Mouse (Mus musculus): ENCODE measurements around the gene Pigc. TPM values are rescaled to one million over a fixed set of nuclear protein-coding genes. Genes with fewer than 3 reads are reported as not detected.

The Pigc gene
- polyA plus RNA-seq (2015; fragmentation: Illumina TruSeq; extraction: RNeasy Lipid Tissue Mini Kit (QIAGEN cat#74804); ENCODE audit: insufficient read depth, low replicate concordance): 40.6 TPM

DNA sequence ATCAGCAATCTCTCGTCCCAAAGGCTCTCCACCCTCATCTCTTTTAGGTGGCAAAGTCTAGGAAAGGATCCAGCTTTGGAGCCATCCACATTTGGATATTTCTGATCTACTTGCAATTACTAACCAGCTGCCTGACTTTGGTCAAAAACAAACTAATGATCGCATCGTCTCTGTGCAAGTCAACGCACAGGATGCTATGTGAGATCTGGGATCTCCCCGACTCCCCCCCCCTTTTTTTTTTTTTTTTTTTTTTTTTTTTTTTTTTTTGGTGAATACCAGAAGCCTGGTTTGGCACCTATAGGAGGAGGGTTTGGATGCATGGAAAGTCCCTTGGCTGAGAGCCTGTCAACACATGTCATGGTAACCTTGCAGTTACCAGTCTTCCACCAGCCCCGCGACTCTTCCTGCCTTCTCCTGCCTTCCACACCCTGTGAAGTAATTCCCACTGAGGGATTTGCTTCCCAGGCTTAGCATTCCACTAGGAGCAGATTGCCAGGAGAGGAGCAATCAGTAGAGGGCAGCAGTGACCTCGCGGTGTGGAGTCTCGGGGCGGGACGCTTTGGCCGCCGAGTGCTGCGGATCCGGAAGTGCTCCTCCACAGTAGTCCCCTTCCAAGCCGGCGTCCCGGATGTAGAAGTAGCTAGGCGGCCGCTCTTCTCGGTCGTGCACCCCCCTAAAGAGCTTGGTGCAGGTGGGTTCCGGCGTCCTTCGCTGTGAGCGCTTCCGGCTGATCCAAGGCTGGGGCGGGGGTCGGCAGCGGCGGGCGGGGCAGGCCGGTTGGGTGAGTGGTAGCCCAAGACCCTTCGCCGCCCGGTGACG is at the start of gene Pigc:
TSS of gene Pigc (plus strand) at position 598 of the 819 bp plus-strand sequence.

GRCm38 (mm10) chr1:161979536-161979935 is 10.6 kb downstream of the Pigc start, which contains the start of gene 4930558K02Rik:
Gene 4930558K02Rik, minus strand, starts transcription at chr1:161979636.

Other genes starting within 250 kb of the Pigc start
- gene Fasl, start 180.7 kb upstream of the Pigc start, polyA plus RNA-seq (2015; fragmentation: Illumina TruSeq; extraction: RNeasy Lipid Tissue Mini Kit (QIAGEN cat#74804); ENCODE audit: insufficient read depth, low replicate concordance): 6.2 TPM
- gene Suco, start 92.5 kb upstream of the Pigc start, polyA plus RNA-seq (2015; fragmentation: Illumina TruSeq; extraction: RNeasy Lipid Tissue Mini Kit (QIAGEN cat#74804); ENCODE audit: insufficient read depth, low replicate concordance): 66.4 TPM
- gene 4930558K02Rik, start 10.4 kb downstream of the Pigc start, polyA plus RNA-seq (2015; fragmentation: Illumina TruSeq; extraction: RNeasy Lipid Tissue Mini Kit (QIAGEN cat#74804); ENCODE audit: insufficient read depth, low replicate concordance): not detected

Measured in spleen, adult 10 weeks (tissue).